Mouse (Mus musculus) inflammation-experienced regulatory T-cells, adult 6 months (primary cell): ENCODE results near the gene Lsmem1. TPM values are rescaled to one million over a fixed set of nuclear protein-coding genes. Genes with fewer than 3 reads are reported as not detected.
A peak's percentile ranks its signal among the peaks of the same experiment; 100 is the strongest.

ENCODE experiments used
- ATAC-seq: one replicate; pipeline ENCODE4 v1.8.0; 2017
- polyA plus RNA-seq, 3 experiments: library from polyadenylated mRNA; unstranded; fragments of 100-300 nt; shearing (Covaris generic); gene quantifications; one replicate each; pipeline ENCODE4 v1.2.1; 2017

Gene Lsmem1
- polyA plus RNA-seq, 3 experiments from 2014 or later: 0.38 TPM; not detected in 2

DNA sequence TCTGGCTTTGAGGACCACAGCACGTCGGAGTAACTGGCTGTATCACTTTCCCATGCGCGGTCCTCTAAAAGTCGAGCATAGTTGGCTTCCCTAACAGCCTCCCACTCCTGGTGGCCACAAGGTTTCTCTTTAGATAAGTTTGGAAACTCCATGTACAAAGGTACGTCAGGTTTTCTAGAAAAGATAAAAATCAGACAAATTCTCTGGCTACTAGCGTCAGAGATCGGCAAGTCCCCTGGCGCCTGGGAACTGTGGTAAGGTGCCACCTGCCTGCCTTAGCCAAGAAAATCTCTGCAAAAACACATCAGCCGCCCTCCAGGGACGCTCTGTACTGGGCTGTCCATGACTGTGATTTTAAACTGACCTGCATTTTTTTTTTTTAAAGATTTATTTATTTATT is 64.8 kb downstream of the Lsmem1 start:
- ATAC-seq: peak; percentile 53

- ATAC-seq: peak; percentile 55
Observed at GRCm38 (mm10) chr12:40133573-40134271, 65.6 kb downstream of the Lsmem1 start, which contains the start of gene Scin. Gene Scin, minus strand, starts transcription at chr12:40134228.

GRCm38 (mm10) chr12:40133194-40133572 is 66.1 kb downstream of the Lsmem1 start:
- ATAC-seq: no peak

Other genes starting within 250 kb of the Lsmem1 start
- gene Arl4a, start 161.5 kb downstream of the Lsmem1 start, polyA plus RNA-seq: 10 to 100 TPM; 83.7 to 93.0 (median 88.4) TPM
- 1 to 10 TPM; 2.1 to 9.3 (median 3.1) TPM for gene Scin, start 65.3 kb downstream of the Lsmem1 start, polyA plus RNA-seq
- 10 to 100 TPM; 45.9 to 75.8 (median 54.1) TPM for gene Ifrd1, start 49.0 kb upstream of the Lsmem1 start, polyA plus RNA-seq
- 10 to 100 TPM; 32.8 to 38.7 (median 38.7) TPM for gene Zfp277, start 246.4 kb upstream of the Lsmem1 start, polyA plus RNA-seq
- 1 to 10 TPM in 1 of 3 experiments, under 1 TPM in 2; 0.79 to 1.2 (median 0.80) TPM for gene Dock4, start 246.5 kb upstream of the Lsmem1 start, polyA plus RNA-seq